Mouse (Mus musculus): ENCODE measurements around the gene Gm20219. TPM values are rescaled to one million over a fixed set of nuclear protein-coding genes. Genes with fewer than 3 reads are reported as not detected.

Gene Gm20219
- polyA plus RNA-seq (2012; rRNA removed), result 2.9 and 3.1 TPM in 2 replicates

DNA sequence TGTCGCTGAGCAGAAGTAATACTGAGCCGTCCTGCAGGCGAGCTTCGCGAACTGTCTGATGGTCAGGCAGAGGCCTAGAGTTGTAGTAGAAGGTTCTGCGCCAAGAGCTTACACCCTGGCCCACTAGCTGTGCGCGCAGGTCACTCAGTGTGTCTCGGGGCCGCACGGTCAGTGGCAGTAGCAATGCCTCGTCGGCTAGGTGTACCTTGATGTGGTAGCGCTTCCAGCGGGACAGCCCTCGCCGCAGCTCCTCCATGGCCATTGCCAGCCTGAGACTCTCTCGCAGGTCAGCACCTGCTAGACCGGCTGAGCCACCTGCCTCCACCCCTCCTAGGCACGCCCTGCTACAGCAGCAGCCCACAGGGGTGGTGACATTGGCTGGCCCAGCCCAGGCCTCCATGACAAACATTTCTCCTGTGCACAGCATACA is at the start of gene Gm20219:
Gene Gm20219 (minus strand): TSS at position 266 of the 430 bp plus-strand sequence.
- no peak for TF ChIP-seq CTCF (IDR thresholded peaks at IDR 0.05; ENCODE audit: borderline replicate concordance, extremely low read depth, insufficient read depth, insufficient read length)
- no peak for TF ChIP-seq POLR2A (IDR thresholded peaks at IDR 0.05; ENCODE audit: borderline replicate concordance, extremely low read depth, insufficient read depth, insufficient read length, poor library complexity, severe bottlenecking)
- DNase-seq (ENCODE audit: low read depth), result no peak

DNA sequence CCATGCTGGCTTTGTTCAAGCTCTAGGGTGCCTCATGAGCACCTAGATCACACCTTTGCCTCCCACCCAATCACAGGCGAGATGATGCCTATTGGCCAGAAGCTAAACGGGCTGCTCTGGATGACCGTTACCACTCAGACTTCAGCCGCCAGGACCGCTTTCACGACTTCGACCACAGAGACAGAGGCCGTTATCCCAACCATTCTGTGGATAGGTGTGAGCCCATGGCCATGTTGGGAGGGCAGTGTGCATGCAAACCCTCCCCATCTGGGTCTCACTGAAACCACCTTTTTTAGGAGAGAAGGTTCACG is 49.8 kb upstream of the Gm20219 start:
- TF ChIP-seq POLR2A (IDR thresholded peaks at IDR 0.05; ENCODE audit: borderline replicate concordance, extremely low read depth, insufficient read depth, insufficient read length, poor library complexity, severe bottlenecking), result no peak
- TF ChIP-seq CTCF (IDR thresholded peaks at IDR 0.05; ENCODE audit: borderline replicate concordance, extremely low read depth, insufficient read depth, insufficient read length), result no peak
- DNase-seq (ENCODE audit: low read depth), result no peak

DNA sequence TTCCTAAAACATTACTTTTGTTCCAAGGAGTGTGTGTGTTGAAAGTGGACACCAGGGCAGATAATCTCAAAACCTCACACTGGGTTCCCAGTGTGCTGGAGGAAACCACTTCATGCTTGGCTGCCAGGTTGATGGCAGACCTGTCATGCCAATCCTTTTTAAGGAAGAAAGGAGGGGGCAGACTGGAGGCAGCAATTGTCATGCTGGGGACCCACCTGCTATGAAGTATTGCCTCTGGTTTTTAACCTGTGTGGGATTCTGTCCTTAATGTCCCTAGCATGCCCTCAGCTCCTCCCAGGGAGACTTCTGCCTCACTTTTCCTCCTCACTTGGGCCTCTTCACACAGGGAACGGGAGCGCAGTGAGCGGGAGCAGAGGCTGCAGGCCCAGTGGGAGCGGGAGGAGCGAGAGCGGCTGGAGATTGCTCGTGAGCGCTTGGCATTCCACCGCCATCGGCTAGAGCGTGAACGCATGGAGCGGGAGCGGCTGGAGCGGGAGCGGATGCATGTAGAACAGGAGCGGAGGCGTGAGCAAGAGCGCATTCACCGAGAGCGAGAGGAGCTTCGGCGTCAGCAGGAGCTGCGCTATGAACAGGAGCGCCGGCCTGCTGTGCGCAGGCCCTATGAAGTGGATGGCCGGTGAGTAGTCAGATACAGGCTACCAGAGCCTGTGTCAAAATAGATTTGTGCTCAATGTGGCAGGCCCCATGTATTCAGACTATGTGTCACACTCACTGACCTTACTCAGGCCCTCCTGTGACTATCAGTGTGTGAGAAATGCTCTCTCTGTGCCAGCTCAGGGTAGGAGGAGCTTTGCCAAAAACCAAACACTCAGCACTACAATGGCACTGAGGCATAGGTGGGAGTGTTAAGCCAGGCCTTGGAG is 49.2 kb upstream of the Gm20219 start:
- TF ChIP-seq POLR2A (IDR thresholded peaks at IDR 0.05; ENCODE audit: borderline replicate concordance, extremely low read depth, insufficient read depth, insufficient read length, poor library complexity, severe bottlenecking) (no peak), CTCF (IDR thresholded peaks at IDR 0.05; ENCODE audit: borderline replicate concordance, extremely low read depth, insufficient read depth, insufficient read length) (no peak)
- peak; percentile 40 for DNase-seq (ENCODE audit: low read depth)

DNA sequence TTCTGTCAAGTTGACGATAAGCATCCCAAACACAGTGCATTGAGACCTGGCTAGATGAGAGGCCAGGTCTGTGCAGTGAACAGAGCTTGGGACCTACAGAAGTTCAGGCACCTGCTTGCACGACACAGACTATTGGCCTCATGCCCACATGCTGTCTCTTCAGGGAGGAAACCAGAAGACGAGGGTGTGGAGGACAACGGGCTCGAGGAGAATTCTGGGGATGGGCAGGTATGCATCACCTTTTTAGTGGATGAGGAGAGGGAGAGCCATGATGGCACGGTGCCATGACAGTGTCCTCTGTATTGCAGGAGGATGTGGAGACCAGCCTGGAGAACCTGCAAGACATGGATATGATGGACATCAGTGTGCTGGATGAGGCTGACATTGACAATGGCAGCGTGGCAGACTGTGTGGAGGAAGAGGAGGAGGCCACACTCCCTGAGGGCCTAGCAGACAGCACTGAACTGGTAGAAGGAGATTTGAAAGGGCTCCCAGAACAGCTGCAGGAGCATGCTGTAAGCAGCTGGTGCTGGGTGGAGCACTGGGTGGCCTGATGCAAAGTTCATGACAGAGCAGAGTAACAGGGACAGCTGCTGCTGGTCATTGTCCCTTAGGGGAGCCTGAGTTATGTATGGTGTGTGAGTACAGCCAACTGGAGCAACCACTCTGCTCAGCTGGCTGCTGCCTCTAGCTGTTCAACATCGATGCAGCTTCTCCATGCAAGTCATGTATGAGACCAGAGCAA is 39.5 kb upstream of the Gm20219 start:
- TF ChIP-seq POLR2A (IDR thresholded peaks at IDR 0.05; ENCODE audit: borderline replicate concordance, extremely low read depth, insufficient read depth, insufficient read length, poor library complexity, severe bottlenecking) (no peak), CTCF (IDR thresholded peaks at IDR 0.05; ENCODE audit: borderline replicate concordance, extremely low read depth, insufficient read depth, insufficient read length) (no peak)
- no peak for DNase-seq (ENCODE audit: low read depth)

DNA sequence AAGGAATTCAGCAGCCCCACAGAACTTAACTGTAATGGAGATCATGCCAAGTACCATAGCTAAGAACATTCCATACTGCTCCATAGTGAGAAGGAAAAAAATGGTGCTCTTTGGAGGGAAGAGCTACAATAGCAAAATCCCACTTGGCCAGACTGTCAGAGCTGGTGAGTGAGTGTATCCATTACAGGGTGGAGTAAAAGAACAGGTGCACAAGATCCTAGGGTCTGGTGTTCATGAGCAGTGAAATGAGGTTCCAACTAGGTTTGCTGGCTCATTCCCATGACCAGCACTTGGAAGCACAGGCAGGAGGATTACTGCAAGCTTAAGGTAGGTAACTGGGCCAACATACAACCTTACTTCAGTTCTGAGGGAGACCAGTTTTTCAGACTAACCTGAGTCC is 38.4 kb upstream of the Gm20219 start:
- DNase-seq (ENCODE audit: low read depth), result no peak

DNA sequence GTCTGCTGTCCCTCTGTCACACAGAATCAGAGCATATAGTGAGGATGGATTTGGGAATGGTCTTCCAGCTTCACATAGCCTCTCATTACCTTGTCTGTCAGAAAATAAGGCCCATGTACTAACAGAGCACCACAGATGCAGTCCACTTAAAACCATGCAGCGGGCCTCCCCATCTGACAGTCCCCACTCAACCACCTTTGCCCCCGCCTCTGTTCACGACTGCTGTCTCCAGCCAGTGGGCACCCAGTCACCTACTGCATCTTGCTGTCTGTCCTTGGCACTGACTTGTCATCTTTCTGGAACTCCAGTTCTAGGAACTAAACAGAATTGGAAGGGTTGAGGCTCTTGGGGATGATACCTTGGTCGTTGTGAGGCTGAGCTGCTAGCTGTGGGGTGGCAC is 34.7 kb upstream of the Gm20219 start:
- no peak for DNase-seq (ENCODE audit: low read depth)
- no peak for TF ChIP-seq CTCF (IDR thresholded peaks at IDR 0.05; ENCODE audit: borderline replicate concordance, extremely low read depth, insufficient read depth, insufficient read length)
- no peak for TF ChIP-seq POLR2A (IDR thresholded peaks at IDR 0.05; ENCODE audit: borderline replicate concordance, extremely low read depth, insufficient read depth, insufficient read length, poor library complexity, severe bottlenecking)

More for the DNA sequence above, 38.4 kb upstream of the Gm20219 start:
- TF ChIP-seq CTCF (IDR thresholded peaks at IDR 0.05; ENCODE audit: borderline replicate concordance, extremely low read depth, insufficient read depth, insufficient read length), result no peak
- no peak for TF ChIP-seq POLR2A (IDR thresholded peaks at IDR 0.05; ENCODE audit: borderline replicate concordance, extremely low read depth, insufficient read depth, insufficient read length, poor library complexity, severe bottlenecking)

DNA sequence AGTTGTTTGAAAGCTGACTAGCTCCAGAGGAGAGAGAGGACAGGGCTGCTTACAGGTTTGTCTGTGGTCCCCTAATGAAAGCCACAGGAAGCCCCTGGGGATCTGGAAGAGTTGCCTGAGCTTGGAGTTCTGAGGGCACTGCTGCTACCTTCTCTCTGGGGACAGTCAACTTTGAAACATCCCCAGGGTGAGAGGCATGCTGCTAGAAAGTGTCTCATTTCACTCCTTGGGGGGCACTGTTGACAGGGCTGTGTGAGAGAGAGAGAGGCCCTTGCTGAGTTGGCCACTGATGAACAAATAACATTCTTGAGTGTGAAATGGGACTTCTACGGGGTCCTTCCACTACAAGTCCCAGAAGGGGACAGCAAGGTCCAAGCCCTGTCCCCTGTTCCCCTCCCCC is 33.6 kb upstream of the Gm20219 start:
- no peak for DNase-seq (ENCODE audit: low read depth)
- TF ChIP-seq POLR2A (IDR thresholded peaks at IDR 0.05; ENCODE audit: borderline replicate concordance, extremely low read depth, insufficient read depth, insufficient read length, poor library complexity, severe bottlenecking) (no peak), CTCF (IDR thresholded peaks at IDR 0.05; ENCODE audit: borderline replicate concordance, extremely low read depth, insufficient read depth, insufficient read length) (no peak)

DNA sequence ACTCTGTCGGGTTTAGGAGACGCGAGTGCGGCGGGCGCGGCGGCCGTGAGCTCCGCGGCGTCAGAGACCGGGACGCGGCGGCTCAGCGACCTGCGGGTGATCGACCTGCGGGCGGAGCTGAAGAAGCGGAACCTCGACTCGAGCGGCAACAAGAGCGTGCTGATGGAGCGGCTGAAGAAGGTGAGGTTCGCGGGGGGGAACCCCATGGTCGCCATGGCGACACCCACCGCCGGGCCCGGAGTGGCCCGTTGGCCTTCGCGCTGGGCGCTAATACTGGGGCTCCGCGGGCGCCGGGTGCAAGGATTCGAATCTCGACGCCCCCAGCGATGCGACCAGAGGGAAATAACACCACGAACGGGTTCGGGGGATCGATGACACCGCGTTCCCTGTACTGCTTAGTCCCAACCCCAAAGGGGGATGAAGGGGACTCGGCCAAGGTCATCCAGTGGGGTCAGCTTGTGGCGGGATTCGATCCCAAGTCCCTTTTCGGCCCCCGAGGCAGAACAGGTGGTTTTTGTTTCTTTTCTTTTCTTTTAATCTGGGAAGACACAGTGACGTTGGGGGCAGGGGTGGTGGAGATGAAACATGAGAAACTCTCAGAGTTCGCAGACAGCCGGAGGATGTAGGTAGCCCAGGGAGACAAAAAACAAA is 31.1 kb upstream of the Gm20219 start:
- no peak for TF ChIP-seq CTCF (IDR thresholded peaks at IDR 0.05; ENCODE audit: borderline replicate concordance, extremely low read depth, insufficient read depth, insufficient read length)
- TF ChIP-seq POLR2A (IDR thresholded peaks at IDR 0.05; ENCODE audit: borderline replicate concordance, extremely low read depth, insufficient read depth, insufficient read length, poor library complexity, severe bottlenecking), result no peak
- peak; percentile 61 for DNase-seq (ENCODE audit: low read depth)

DNA sequence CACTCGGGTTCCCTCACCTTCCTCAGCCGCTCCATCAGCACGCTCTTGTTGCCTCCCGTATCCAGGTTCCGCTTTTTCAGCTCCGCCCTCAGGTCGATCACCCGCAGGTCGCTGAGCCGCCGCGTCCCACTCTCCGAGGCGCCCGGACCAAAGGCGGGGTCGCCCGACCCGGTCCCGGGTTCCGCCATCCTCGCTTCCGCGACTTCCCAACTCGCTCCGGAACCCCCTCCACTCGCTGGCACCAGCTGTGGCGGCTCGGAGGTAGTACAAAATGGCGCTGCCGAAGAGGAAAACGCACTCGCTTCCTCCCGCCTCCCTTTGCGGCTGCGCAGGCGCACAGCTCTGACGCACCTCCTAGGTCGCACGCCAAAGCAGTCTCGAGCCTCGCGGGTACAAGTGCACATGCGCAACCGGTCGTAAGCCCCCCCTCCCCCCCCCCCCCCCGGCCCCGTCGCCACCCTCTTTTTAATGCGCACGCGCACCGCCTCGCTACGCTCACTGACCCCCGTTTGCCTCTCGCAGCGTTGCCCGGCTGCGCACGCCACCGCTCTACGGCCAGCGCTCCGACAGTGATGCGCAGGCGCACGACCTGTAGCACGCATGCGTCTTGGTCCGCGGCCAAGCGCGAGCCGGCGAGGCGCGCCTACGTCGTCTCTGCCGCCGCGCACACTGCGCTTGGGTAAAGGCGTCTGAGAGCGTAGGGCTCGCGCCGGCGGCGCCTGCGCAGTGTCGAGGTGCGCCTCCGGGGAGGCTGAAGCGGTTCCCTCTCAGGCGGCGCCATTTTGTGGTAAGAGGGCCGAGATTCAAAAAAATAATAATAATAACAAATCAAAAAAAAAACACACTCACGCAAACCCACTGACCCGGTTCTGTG is 30.3 kb upstream of the Gm20219 start, which contains the start of the genes Safb2 and Safb:
Gene Safb2 (minus strand): TSS at position 329 of the 874 bp plus-strand sequence.
Gene Safb (plus strand): TSS at position 569 of the 874 bp plus-strand sequence.
- DNase-seq (ENCODE audit: low read depth), result peak; percentile 100
- TF ChIP-seq CTCF (IDR thresholded peaks at IDR 0.05; ENCODE audit: borderline replicate concordance, extremely low read depth, insufficient read depth, insufficient read length) (peak; percentile 11; the same call in 1 of the 2 replicates), POLR2A (IDR thresholded peaks at IDR 0.05; ENCODE audit: borderline replicate concordance, extremely low read depth, insufficient read depth, insufficient read length, poor library complexity, severe bottlenecking) (peak; percentile 86)

DNA sequence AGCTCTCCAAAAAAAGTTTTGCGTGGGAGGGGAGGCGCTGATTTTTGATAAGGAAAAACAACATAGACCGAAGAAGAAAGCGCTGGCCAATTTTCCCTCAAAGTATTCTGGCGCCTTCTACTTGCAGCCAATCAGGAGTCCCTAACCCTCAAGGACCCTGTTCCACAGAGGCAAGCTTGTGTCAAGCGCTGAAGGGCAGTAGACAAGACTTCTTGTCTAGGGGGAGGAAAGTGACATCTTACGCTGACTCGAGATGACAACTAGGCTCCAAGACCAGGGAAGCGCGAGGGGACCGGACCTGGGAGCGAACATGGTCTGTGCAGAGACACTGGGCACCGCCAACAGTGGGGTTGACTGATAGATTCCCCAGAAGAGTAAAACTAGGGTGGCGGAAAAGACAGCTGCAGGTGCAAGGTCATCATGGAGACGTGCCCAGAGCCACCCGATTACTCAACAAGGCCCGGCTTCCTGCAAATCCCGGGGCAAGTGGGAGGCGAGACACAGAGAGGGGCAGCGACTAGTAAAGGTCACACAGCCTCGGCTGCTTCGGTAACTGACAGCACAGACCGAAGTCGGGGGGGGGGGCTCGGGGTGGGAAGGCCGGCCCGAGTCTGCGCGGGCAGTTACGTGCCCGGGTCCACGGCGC is 29.5 kb upstream of the Gm20219 start:
- TF ChIP-seq CTCF (IDR thresholded peaks at IDR 0.05; ENCODE audit: borderline replicate concordance, extremely low read depth, insufficient read depth, insufficient read length) (no peak), POLR2A (IDR thresholded peaks at IDR 0.05; ENCODE audit: borderline replicate concordance, extremely low read depth, insufficient read depth, insufficient read length, poor library complexity, severe bottlenecking) (no peak)
- no peak for DNase-seq (ENCODE audit: low read depth)
